Mouse (Mus musculus) left cerebral cortex, adult 18-20 months (tissue): ENCODE data around the gene Stag1. TPM values are rescaled to one million over a fixed set of nuclear protein-coding genes. Genes with fewer than 3 reads are reported as not detected.

Source experiments
- DNase-seq, 2 experiments: peaks; one replicate each; pipeline ENCODE4 v3.0.0; 2021 to 2022; ENCODE audit warnings: low spot score in 2 of 2, mixed read lengths in 1 of 2
- total RNA-seq, 2 experiments: library from RNA; stranded (reverse); gene quantifications; 2 replicates each; pipeline ENCODE4 v1.2.3; 2021

Stag1 gene
- total RNA-seq, 2 experiments from 2014 or later: 69.0 to 70.1 TPM

DNA sequence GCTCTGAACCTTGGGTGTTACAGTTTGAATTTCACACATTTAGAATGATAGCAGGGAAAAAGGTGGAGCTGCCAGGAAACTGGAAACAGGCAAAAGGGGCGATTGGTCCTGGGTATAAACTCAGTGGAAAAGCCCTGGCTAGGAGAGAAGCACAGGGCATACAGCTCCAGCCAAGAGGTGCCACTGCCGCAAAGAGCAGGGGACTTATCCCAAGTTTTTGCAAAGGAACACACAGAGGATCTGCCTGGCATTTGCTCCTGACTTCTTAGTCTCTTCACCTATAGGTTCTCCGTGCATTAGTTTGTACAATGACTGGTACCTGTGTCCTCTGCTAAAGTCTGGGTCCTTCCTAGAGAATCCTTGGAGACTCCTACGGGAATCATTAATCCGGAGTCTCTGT lies 5.6 kb downstream of the Stag1 start:
- DNase-seq: no peak

DNA sequence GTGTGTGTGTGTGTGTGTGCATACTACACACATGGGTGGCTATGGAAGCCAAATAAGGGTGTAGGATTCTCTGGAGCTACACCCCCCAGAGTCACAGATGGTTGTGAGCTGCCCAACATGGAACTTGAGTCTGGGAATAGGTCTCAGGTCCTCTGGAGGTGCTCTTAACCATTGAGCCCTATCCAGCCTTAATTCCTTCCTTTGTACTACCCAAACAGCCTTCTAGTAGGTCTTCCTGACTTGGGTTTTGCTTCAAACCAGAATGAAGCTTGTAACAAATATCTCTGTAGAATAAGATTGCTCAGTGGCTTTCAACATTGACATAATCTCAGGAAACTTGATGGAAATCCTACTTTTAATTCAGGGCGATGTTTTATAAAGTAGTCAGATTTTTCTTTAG lies 7.9 kb downstream of the Stag1 start:
- DNase-seq: no peak

DNA sequence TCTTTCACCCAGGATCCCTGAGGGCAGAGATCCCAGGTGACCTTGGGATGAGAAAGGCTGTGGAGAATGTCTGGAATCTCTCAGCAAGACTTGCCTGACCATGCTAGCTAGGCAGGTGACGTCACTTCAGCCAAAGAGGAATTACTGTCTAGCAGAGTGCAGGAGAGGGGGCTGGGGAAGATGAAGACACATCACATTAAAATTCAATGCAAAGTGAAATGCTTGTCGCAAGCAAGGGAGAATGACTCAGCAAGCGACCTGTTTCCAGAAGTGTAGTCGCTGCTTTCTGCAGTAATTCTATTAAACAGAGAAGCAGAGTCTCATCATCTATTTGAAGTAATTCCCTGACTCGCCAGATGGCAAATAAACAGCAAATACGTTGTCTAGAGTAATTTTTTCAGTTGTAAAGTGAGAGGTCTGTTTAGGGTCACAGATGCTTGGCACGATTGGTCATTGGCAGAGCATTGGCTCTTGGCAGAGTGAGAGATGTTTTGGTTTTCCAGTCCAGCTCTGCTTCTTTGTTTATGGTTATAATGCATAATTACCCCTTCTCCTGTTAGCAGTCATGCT lies 8.5 kb downstream of the Stag1 start:
- DNase-seq: peak; percentile 39 to 63

DNA sequence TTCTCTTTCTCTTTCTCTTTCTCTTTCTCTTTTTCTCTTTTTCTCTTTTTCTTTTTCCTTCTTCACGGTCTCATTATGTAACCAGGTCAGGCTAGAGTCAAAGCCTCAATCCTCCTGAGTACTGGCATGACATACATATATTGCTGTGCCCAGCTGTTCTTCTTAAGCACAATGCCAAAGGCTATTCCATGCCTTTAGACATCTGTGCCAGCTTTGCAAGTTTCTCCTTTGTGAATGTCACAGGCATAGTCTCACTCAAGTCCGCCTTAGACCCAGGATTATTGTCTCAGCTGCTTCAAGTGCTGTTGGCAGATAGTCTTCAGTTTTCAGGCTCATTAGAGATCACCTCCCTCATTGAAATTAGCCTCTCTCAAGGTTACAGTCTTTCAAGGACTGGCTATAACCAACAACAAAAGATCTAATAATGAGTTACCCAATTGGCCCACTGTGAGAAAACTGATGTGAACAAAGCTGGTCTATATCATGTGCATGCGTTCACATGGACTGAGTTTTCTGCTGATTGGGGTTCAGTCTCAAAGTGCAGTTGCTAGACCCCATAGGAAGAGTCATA lies 16.0 kb downstream of the Stag1 start:
- no peak for DNase-seq

DNA sequence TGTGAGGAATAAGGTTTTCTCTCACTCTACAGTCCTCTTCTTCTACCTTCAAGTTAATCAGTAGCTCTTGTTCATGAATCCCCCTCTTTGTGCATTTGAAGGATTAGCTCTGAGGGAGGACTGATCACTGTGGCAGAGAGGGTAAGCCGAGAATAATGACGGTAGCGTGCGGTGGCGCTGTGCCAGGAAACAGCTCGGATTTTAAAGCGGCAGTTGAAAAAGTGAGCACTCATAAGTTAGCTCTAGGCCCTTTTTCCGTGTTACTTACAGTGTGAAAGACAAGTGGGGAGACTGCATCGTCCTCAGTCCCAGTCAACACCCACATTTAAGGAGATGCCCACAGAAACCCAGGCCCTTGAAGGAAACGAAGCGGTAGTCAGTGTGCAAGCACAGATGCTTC lies 19.3 kb downstream of the Stag1 start:
- peak; percentile 11 to 13 for DNase-seq

DNA sequence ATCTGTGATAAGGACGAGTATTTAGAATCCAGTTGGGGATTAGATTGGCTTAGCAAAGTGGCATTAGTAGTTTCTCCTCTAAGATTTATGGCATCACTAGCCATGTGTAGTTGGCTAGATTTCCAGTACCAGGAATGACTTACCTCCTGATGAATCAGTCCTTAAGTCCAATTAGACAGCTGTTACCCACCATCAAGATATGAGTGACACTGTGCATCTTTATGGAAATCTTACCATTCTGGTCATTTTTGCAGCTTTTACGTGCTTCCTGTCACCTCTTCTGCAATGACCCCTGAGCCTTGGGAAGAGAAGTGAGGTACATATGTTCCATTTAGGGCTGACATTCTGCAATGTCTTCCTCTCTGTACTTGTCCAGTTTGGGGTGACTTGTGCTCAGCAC lies 28.7 kb downstream of the Stag1 start:
- no peak for DNase-seq

DNA sequence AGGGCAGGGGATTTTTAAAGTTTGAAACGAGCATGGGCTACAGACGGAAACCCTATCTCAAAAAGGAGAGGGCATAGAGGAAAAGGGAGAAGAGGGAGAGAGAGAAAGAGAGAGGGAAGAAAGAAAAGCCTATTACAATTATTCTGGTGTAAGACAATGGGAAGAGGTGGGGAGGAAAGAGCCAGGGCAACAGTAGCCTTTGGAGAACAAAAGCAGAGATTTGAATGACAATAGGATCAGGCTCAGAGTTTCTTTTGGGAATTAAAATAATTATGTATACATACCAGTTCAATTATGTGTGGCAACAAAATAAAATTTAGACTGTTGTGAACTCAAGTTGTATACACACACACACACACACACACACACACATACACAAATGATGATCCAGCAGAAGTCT lies 43.2 kb downstream of the Stag1 start:
- no peak for DNase-seq

DNA sequence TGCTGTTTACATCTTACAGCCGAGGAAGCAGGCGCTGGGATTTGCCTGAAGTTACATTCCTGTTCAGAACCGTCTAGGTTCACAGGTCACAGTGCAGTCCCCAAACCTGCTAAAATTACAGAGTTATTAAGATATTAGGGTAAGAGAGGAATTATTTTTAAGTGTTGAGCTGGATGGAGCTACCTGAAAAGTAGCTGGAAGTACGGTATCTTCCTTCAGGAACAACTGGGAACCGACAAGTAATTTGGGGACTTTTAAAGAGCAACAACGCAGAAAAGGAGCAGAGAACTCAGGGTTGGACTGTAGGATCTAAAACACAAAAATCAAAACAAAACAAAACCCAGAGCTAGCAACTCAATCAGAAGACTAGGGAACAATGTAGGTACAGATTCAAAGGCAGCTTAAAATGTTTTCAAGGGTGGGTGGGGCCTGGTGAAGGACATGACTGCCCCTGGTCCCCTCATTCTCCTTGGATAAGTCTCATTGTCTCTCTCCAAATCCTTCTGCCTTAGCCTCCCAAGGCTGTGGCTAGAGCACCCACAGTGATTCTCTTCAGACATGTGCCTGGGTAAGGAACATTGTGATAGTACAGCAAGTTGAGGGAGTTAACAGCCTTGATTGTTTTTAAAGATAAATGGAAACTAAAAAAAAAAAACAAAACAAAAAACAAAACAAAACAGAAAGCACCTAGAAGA lies 43.9 kb downstream of the Stag1 start:
- DNase-seq: no peak

DNA sequence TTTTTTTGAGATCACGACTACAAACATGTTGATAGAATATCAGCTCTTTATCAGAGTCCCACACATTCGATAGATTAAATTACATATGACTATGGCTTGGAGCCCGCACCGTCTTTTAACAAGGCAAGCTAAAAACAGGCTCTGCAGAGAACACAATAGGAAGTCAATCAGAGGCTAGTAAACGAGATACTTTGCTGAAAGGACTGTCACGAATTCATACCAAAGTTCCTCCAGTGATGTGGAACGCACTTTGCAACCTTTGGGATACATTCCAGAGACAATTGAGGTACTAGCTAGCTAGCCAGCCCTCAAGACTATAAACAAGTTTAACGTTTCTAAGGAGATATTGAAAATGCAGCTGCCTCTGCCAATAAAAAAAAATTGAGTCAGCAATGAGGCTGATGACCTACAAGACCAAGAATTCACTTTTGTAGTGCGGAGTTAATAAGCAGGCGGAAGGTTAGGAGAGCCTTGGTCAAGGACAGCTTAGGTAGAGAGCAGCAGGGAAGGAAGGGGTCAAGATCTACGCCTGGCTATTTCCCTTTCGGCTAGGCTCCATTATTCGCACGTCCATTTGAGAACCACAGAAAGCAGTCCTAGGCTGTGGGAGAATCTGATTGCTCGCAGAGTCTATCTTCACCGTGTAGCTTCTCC lies 44.7 kb downstream of the Stag1 start:
- DNase-seq: peak in 1 of 2 experiments; percentile 8

DNA sequence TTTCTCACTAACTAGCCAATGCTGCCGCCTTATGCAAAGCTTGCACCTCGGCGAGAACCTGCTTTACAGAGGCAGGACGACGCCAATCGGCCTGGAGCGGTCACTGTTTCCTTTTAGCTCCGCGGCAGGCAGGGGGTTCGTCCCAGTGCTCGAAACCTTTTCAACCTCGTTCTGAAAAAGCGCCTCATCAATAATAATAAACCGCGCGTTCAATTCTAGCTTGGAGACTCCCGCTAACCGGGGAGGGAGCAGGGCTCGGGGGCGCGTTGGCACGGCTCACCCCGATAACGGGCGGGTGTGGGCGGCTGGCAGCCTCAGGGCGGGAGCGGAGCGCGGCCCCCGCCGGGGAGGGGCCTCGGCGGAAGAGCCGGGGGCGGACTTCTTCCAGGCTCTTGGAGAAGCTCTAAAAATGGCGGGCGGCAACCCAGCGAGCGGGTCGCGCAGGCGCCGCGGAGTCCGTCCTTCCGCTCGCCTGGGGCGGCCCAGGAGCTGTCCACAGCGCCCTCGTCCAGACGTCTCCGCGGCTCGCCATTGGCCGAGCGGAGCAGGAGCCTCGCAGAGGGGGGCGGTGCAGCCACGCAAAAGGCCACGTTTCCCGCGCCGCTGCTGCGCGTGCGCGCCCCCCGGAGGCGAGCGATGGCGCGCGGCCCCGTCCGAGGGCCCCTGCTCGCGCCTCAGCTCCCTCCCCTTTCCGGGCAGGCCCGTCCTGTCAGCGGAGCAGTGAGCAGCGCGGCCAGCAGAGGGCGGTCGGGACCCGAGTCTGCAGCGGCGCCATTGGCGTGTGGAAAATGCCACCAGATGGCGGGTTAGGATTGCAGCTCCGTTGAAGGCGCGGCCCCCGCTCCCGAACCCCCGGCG lies 45.5 kb downstream of the Stag1 start:
- DNase-seq: peak; percentile 99 to 100

DNA sequence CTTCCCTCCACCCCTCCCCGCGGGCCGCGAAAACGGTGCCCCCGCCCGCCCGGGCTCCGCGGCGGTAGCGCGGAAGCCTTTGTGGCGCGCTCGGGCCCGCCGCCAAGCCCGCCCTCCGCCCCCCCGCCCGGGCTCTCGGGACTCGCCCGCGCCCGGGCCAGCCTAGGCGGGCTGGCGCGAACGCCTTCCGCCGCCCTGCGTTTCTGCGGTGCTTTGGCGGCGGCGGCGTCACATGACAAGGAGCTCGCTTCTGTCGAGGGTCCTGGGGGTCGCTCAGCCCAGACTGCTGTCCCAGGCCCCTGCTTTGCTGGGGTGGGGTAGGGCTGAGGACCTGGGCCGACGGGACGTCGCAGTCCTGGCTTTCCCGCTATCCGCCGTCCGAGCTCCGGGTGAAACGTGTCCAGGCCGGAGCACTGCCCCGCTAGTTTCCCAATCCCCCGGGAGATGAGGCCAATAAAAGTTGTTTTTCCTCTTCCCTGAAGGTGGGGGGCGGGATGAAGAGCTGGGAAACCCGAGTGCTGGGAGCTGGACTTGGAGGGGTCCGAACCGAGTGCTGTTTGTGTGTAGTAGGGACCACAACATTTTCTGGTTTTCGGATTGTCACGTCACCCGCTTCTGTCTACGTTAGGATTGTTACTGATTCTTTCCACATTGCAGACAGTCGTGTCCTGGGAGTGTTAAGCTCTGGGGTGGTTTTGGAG lies 46.6 kb downstream of the Stag1 start:
- DNase-seq: peak; percentile 31 to 58

DNA sequence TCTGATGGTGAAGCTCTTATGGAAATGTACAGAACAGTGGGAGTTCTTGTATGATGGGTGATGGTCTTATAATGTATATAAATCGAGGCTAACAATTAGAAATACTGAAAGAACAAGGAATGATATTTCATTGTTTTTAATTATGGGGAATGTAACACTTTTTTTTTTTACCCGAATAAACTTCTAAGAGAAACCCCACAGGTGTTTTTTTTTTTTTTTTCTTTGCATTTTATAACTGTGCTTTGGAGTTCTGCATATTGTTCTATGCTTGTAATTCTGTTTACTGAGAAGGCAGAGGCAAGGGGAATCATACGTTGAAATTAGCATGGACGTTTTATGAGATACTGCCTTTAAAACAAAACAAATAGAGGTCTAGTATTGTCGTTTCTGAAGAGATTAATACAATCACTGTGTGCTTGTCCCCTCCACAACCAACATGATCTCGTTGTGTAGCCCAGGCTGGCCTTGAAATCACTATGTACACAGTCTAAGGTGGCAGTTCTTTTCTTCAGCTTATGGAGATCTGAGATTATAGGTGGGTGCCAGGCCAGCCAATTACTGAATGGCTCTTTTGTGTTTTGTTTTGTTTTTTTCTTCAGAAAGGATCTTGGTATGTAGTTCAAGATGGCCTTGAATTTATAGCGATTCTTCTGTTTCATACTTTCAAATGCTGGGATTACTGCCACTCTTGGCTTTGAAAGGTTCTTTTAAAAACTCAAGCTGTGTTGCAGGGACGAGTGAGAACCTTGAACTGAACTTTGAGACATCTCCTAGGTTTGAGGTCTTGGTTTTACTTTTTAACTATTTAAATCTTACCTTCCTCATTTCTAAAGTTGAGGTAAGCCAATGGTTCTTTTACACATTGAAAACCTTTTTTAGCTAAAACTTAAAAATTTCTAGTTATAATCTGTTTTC lies 47.7 kb downstream of the Stag1 start:
- DNase-seq: no peak

DNA sequence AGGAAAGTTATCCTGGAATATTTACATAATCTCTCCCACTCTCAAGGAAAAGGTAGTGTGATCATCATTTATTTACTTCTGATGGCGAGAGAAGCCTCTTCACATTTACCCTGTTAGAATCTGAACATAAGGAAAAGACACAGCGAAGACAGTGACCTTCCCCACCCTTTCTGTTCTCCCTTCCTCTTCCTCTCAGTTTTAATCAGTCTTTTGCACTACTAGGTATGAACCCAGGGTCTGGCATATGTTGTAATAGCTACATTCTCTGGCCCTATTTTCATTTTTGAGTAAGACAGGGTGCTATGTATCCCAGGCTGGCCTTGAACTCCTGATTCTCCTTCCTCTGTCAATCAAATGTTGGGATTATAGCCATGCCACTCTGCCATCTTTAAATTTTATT lies 48.7 kb downstream of the Stag1 start:
- DNase-seq: no peak

DNA sequence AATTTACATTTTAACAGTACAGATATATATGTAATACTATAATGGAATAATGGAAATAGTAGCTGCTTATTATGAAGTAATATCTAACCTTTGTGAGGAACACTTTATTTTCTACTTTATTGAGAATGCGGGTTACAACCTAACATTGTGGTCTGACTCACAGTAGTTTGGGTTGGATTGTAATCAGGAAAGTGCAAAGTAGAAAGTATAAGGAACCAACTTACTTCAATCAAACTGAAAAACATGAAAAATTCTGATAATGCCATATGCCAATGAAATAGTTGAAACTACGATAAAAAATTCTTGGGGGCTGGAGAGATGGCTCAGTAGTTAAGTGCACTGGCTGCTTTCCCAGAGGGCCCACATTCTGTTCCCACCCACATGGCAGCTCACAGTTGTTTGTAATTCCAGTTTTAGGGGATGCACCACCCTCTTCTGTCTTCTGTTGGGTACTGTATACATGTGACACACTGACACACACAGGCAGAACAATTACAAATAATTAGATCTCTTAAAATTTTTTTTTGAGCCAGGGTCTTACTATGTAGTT lies 50.3 kb downstream of the Stag1 start:
- DNase-seq: peak; percentile 50 to 71

DNA sequence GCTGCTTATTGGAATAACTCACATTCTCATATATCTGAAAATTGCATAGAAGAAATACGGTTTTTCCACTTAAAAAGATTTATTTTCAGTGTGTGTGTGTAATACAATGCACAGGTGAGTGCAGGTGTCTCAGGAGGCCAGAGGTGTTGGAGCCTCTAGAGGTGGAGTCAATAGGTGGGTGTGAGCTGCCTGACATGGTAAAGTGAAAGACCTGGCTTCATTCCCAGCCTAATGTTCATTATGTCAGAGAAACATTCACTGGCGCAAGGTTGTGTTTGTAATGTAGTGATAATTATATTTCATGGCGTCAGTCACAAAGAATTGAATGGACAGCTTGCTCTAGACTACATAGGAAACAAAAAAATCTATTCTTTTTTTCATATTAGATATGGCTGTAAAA lies 56.5 kb downstream of the Stag1 start:
- no peak for DNase-seq

DNA sequence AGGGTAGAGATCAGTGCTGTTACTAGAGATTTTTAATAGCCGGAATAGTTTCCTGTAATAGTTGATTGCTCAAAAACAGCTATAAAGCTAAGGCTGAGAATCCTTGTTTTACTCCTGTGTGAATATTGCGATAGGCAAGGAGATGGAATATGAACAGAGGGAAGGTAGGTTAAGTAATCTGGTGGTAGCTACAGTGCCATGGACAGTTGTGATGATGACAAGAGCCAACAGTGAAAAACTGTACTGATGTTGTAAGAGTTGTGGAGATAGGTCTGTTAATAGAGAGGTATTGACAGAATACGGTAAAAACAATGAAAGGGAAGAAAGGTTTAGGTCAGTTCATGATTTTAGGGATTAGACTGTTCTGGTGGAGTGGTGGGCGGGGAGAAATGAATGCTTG lies 58.5 kb downstream of the Stag1 start:
- no peak for DNase-seq

DNA sequence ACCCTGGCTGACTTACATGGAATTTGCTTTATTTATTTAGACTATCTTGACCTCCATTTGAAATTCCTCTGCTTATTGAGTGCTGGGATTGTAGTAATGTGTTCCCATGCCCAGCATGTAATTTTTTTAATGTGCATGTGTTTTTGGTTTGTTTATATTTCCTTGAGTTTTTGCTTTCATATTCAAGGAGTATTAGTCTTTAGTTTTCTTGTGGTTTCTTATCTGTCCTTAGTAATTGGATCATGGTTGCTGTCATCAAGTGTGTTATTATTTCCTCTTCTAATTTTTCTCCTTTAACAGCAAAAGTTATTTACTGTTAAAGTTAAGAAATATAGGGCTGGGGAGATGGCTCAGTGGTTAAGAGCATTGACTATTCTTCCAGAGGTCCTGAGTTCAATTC lies 63.0 kb downstream of the Stag1 start:
- no peak for DNase-seq

DNA sequence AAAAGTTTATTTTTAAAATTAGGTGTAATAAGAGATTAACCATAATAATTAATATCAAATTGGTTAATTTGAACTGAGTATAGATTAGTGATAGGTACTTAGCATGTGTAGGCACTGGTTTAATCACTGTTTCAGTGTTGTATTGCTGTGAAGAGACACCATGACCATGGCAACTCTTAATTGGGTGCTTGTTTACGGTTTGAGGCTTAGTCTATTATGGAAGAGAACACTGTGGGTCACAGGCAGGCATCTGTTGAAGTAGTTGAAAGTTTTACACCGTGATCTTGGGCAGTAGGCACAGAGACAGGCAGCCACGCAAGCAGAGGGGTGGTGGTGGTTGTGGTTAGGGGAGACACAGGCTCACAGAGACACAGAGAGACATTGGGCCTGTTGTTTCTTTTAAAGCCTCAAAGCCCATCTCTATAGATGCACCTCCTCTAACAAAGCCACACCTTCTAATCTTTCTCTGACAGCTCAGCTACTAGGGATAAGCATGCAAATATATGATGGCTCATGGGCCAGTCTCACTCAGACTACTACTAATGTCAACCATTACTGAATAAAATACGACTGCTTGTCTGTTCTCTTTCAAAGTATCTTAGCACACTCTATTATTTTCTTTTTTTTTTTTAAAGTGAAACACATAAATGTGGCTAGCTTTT lies 66.0 kb downstream of the Stag1 start:
- no peak for DNase-seq

DNA sequence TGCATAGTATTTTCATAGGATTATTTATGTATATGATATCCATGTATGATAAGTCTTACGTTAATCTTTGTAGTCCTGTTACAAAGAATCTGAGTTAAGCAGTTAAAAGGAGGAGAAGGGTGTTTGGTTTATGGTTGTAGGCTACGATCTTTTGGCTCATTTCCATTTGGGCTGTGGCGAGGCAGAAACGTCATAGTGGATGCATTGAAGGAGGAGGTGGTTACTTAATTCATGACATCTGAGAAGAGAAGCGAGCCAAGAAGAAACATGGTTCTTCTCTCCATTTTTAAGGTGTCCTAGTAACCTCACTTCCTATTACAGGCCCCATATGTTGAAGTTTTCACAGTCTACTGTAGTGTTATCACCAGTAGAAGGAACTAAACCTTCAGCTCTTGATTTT lies 72.6 kb downstream of the Stag1 start:
- no peak for DNase-seq
